Mouse (Mus musculus): ENCODE results near the gene Mmp25. TPM values are rescaled to one million over a fixed set of nuclear protein-coding genes. Genes with fewer than 3 reads are reported as not detected.
A peak's percentile ranks its signal among the peaks of the same experiment; 100 is the strongest.

The Mmp25 gene
- polyA plus RNA-seq, 2 experiments, result 0.11 to 0.12 TPM

- Histone ChIP-seq H3K27ac (no peak overlapping the region), H3K36me3 (replicated peaks; ENCODE audit: control insufficient read depth, insufficient read depth, low read depth) (no peaks in the 10 kb centered on the region), H3K4me1 (replicated peaks; ENCODE audit: control insufficient read depth in 2 of 2, insufficient read depth in 2 of 2, low read length in 1 of 2) (no peaks in the 10 kb centered on the region), H3K9ac (replicated peaks) (no peak overlapping the region), H3K27me3 (ENCODE audit: control insufficient read depth, insufficient read depth, low read length) (no peaks in the 10 kb centered on the region; the same call in 1 of the 2 replicates), H3K4me2 (ENCODE audit: low read depth) (no peak overlapping the region), H3K4me3 (ENCODE audit: insufficient read depth in 1 of 2, low read depth in 2 of 2, low read length in 2 of 2) (no peak overlapping the region), H3K9me3 (ENCODE audit: control insufficient read depth, low read length) (no peaks in the 10 kb centered on the region)
- 16% methylated on average over 9 of the region's 9 CpGs for WGBS (ENCODE audit: insufficient replicate concordance)
- ATAC-seq (ENCODE audit: insufficient read depth) (no peak), DNase-seq (ENCODE audit: low read depth in 3 of 3, low spot score in 3 of 3) (no peak)
- no peak for TF ChIP-seq EP300 (IDR thresholded peaks at IDR 0.05; ENCODE audit: low read depth)
- no peak for TF ChIP-seq CTCF (IDR thresholded peaks at IDR 0.05; ENCODE audit: low read depth)
Measured at GRCm38 (mm10) chr17:23617087-23617486, 28.0 kb downstream of the Mmp25 start.

GRCm38 (mm10) chr17:23610361-23610800 lies 34.7 kb downstream of the Mmp25 start:
- Histone ChIP-seq H3K9me3 (ENCODE audit: control insufficient read depth, low read length) (no peaks in the 10 kb centered on the region), H3K9ac (replicated peaks) (no peak overlapping the region), H3K4me2 (ENCODE audit: low read depth) (no peak overlapping the region), H3K4me1 (replicated peaks; ENCODE audit: control insufficient read depth in 2 of 2, insufficient read depth in 2 of 2, low read length in 1 of 2) (no peaks in the 10 kb centered on the region), H3K4me3 (ENCODE audit: insufficient read depth in 1 of 2, low read depth in 2 of 2, low read length in 2 of 2) (no peak overlapping the region), H3K36me3 (replicated peaks; ENCODE audit: control insufficient read depth, insufficient read depth, low read depth) (no peaks in the 10 kb centered on the region), H3K27me3 (ENCODE audit: control insufficient read depth, insufficient read depth, low read length) (no peaks in the 10 kb centered on the region), H3K27ac (no peak overlapping the region)
- 68% methylated on average over 28 of the region's 28 CpGs for WGBS (ENCODE audit: insufficient replicate concordance)
- TF ChIP-seq EP300 (IDR thresholded peaks at IDR 0.05; ENCODE audit: low read depth) (no peak), CTCF (IDR thresholded peaks at IDR 0.05; ENCODE audit: low read depth) (peak; percentile 84)
- no peak for DNase-seq (ENCODE audit: low read depth in 3 of 3, low spot score in 3 of 3)
- ATAC-seq (ENCODE audit: insufficient read depth), result peak; percentile 56; the same call in 1 of the 2 replicates

GRCm38 (mm10) chr17:23609612-23610011 lies 35.5 kb downstream of the Mmp25 start:
- ATAC-seq (ENCODE audit: insufficient read depth) (no peak), DNase-seq (ENCODE audit: low read depth in 3 of 3, low spot score in 3 of 3) (no peak)
- Histone ChIP-seq H3K27me3 (ENCODE audit: control insufficient read depth, insufficient read depth, low read length) (no peaks in the 10 kb centered on the region), H3K4me2 (ENCODE audit: low read depth) (no peak overlapping the region), H3K9me3 (ENCODE audit: control insufficient read depth, low read length) (no peaks in the 10 kb centered on the region), H3K27ac (no peak overlapping the region), H3K4me3 (ENCODE audit: insufficient read depth in 1 of 2, low read depth in 2 of 2, low read length in 2 of 2) (no peak overlapping the region), H3K36me3 (replicated peaks; ENCODE audit: control insufficient read depth, insufficient read depth, low read depth) (no peaks in the 10 kb centered on the region), H3K9ac (replicated peaks) (no peak overlapping the region), H3K4me1 (replicated peaks; ENCODE audit: control insufficient read depth in 2 of 2, insufficient read depth in 2 of 2, low read length in 1 of 2) (no peaks in the 10 kb centered on the region)
- TF ChIP-seq CTCF (IDR thresholded peaks at IDR 0.05; ENCODE audit: low read depth) (no peak), EP300 (IDR thresholded peaks at IDR 0.05; ENCODE audit: low read depth) (no peak)
- WGBS (ENCODE audit: insufficient replicate concordance), result 84% methylated on average over 24 of the region's 24 CpGs

- TF ChIP-seq CTCF (IDR thresholded peaks at IDR 0.05; ENCODE audit: low read depth) (no peak), EP300 (IDR thresholded peaks at IDR 0.05; ENCODE audit: low read depth) (no peak)
Measured at GRCm38 (mm10) chr17:23605220-23605619, 39.9 kb downstream of the Mmp25 start.

GRCm38 (mm10) chr17:23604394-23604793 lies 40.7 kb downstream of the Mmp25 start:
- Histone ChIP-seq H3K9ac (replicated peaks) (no peak overlapping the region), H3K4me1 (replicated peaks; ENCODE audit: control insufficient read depth in 2 of 2, insufficient read depth in 2 of 2, low read length in 1 of 2) (peaks cover 0 to 5% of the 10 kb centered on the region in 2 experiments; a peak in 2 of 4 replicates), H3K4me2 (ENCODE audit: low read depth) (no peak overlapping the region), H3K9me3 (ENCODE audit: control insufficient read depth, low read length) (no peaks in the 10 kb centered on the region), H3K27me3 (ENCODE audit: control insufficient read depth, insufficient read depth, low read length) (no peaks in the 10 kb centered on the region), H3K4me3 (ENCODE audit: insufficient read depth in 1 of 2, low read depth in 2 of 2, low read length in 2 of 2) (no peak overlapping the region), H3K36me3 (replicated peaks; ENCODE audit: control insufficient read depth, insufficient read depth, low read depth) (no peaks in the 10 kb centered on the region), H3K27ac (no peak overlapping the region)
- TF ChIP-seq CTCF (IDR thresholded peaks at IDR 0.05; ENCODE audit: low read depth), result peak; percentile 27; the same call in 1 of the 2 replicates
- no peak for TF ChIP-seq EP300 (IDR thresholded peaks at IDR 0.05; ENCODE audit: low read depth)
- DNase-seq (ENCODE audit: low read depth in 3 of 3, low spot score in 3 of 3) (no peak), ATAC-seq (ENCODE audit: insufficient read depth) (no peak)
- WGBS (ENCODE audit: insufficient replicate concordance), result 63% methylated on average over 7 of the region's 7 CpGs

More at GRCm38 (mm10) chr17:23605220-23605619, 39.9 kb downstream of the Mmp25 start:
- WGBS (ENCODE audit: insufficient replicate concordance), result 71% methylated on average over 8 of the region's 8 CpGs
- Histone ChIP-seq H3K27ac (no peak overlapping the region), H3K27me3 (ENCODE audit: control insufficient read depth, insufficient read depth, low read length) (no peaks in the 10 kb centered on the region), H3K36me3 (replicated peaks; ENCODE audit: control insufficient read depth, insufficient read depth, low read depth) (no peaks in the 10 kb centered on the region), H3K4me2 (ENCODE audit: low read depth) (no peak overlapping the region), H3K9ac (replicated peaks) (no peak overlapping the region), H3K9me3 (ENCODE audit: control insufficient read depth, low read length) (no peaks in the 10 kb centered on the region), H3K4me1 (replicated peaks; ENCODE audit: control insufficient read depth in 2 of 2, insufficient read depth in 2 of 2, low read length in 1 of 2) (no peaks in the 10 kb centered on the region), H3K4me3 (ENCODE audit: insufficient read depth in 1 of 2, low read depth in 2 of 2, low read length in 2 of 2) (no peak overlapping the region)
- no peak for ATAC-seq (ENCODE audit: insufficient read depth)
- no peak for DNase-seq (ENCODE audit: low read depth in 3 of 3, low spot score in 3 of 3)

All from liver, embryonic 14.5 days (tissue).